Mouse (Mus musculus) hindbrain, embryonic 10.5 days (tissue): ENCODE data around the gene Bri3bp. TPM values are rescaled to one million over a fixed set of nuclear protein-coding genes. Genes with fewer than 3 reads are reported as not detected.
"Not testable (repeated sequence)": the region's sequence is repeated elsewhere in the genome, so short reads cannot be mapped to it uniquely, and the experiment has no call there.

Source experiments
- DNase-seq: peaks from one replicate; pipeline ENCODE4 v3.0.0-alpha.2; 2017; ENCODE audit warnings: low spot score
- H3K27ac ChIP-seq: fragments of 300-500 bp; sonication (generic); 2 replicates; pipeline ENCODE4 v1.5.1; 2016; ENCODE audit warnings: mild to moderate bottlenecking, moderate library complexity
- H3K27me3 ChIP-seq: fragments of 300-500 bp; sonication (generic); 2 replicates; pipeline ENCODE4 v1.6.1; 2016; ENCODE audit warnings: mild to moderate bottlenecking; ENCODE audit not compliant: poor library complexity, insufficient read depth, severe bottlenecking
- H3K36me3 ChIP-seq: fragments of 300-500 bp; sonication (generic); 2 replicates; pipeline ENCODE4 v1.6.1; 2016; ENCODE audit warnings: mild to moderate bottlenecking, moderate library complexity
- H3K4me1 ChIP-seq: fragments of 300-500 bp; sonication (generic); replicated peaks from 2 replicates; pipeline ENCODE4 v1.6.1; 2016; ENCODE audit warnings: mild to moderate bottlenecking
- H3K4me3 ChIP-seq: fragments of 300-500 bp; sonication (generic); 2 replicates; pipeline ENCODE4 v1.5.1; 2016; ENCODE audit warnings: mild to moderate bottlenecking, moderate library complexity
- H3K9me3 ChIP-seq: fragments of 300-500 bp; sonication (generic); 2 replicates; pipeline ENCODE4 v1.6.1; 2016; ENCODE audit warnings: mild to moderate bottlenecking, moderate library complexity
- WGBS: fragments of 180-500 bp; shearing (Covaris S2); methylation state at CpG from one replicate; pipeline ENCODE4 v1.1.7; 2016; 5-methylcytosine and 5-hydroxymethylcytosine counted together
- polyA plus RNA-seq: library from polyadenylated mRNA; unstranded; fragments of >200 nt; fragmentation: Nextera tagmentation; extraction: Ambion mirVana; gene quantifications from 2 replicates; pipeline ENCODE4 v1.2.1, GENCODE M21; 2016

Bri3bp gene
- polyA plus RNA-seq, result 46.9 and 53.8 TPM in 2 replicates

DNA sequence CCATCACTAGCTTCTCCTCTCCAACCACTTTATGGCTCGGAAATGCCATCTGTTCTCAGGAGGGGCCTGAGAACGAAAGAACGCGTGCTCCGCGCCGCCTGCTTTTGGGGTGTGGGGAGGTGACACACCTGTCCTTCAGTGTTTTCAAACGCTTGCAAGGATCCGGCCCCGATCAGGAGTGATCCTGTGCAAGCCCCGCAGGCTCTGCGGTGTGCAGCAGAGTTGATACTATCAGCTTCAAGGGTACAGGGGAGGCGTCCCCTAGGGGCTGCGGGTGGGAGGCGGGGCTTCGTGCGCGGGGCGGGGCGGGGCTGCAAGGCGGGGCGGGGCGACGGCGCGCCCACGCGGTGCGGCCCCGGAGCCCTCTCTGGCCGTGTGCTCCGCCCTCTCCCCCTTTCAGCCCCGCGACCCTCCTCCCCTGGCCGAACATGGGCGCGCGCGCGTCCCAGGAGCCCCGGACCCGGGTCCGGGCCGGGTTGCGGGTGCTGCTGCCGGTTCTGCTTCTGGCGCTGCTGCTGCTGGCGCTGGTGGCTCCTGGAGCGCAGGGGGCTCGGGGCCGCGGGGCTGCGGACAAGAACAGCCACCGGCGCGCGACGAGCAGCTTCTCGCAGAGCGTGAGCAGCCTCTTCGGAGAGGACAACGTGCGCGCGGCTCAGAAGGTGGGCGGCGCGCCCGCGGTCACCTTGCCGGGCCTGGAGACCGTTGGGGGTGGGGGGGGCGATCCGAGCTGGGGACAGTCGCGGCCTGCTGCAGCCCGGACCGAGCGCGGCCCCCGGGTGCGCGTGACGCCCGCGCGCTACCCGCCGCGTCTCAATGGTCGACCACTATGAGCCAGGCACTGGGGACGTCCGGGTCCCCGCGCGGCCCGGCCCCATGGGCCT lies at the start of gene Bri3bp:
Gene Bri3bp (plus strand): TSS at position 335 of the 881 bp plus-strand sequence.
- Histone ChIP-seq H3K4me3 (peak within 1 kb of the TSS; percentile 93), H3K4me1 (peaks cover 19% of the 10 kb centered on the region), H3K27ac (peak within 1 kb of the TSS; percentile 96), H3K27me3 (no peaks in the 10 kb centered on the region), H3K36me3 (peaks cover 31% of the 10 kb centered on the region), H3K9me3 (no peaks in the 10 kb centered on the region)
- under 1% methylated on average over 97 of the region's 97 CpGs for WGBS
- DNase-seq, result peak; percentile 85

DNA sequence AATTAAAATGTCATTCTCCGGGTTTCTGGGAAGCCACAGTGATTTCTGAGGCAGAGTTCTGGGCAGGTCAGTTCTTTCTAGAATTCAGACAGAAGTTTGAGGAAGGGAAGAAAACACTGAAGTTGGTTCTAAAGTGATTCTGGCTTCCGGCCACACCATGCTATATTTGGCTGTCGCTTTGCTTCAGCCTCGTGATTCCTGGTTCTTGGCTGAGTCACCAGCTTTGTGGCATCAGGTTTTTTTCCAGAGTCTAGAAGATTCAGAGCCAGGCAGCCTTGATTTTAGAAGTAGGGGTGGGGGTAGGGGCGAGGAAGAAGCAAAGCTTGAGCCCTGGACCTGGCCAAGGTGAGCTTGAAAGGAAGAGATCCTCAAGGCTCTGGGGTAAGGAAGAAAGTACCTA lies 49.8 kb upstream of the Bri3bp start:
- Histone ChIP-seq H3K4me3 (no peak overlapping the region), H3K27ac (peak overlapping the region; percentile 98), H3K36me3 (peaks cover 13% of the 10 kb centered on the region), H3K4me1 (peaks cover 45% of the 10 kb centered on the region), H3K27me3 (no peaks in the 10 kb centered on the region), H3K9me3 (no peaks in the 10 kb centered on the region)
- 91% methylated on average over 5 of the region's 5 CpGs for WGBS
- DNase-seq, result no peak

GRCm38 (mm10) chr5:125392176-125392575 lies 49.2 kb upstream of the Bri3bp start:
- 89% methylated on average over 4 of the region's 4 CpGs for WGBS
- H3K9me3 ChIP-seq, DNase-seq, H3K27me3 ChIP-seq, H3K4me3 ChIP-seq: not testable (repeated sequence)
- Histone ChIP-seq H3K36me3 (peaks cover 11% of the 10 kb centered on the region), H3K27ac (peak overlapping the region; percentile 98), H3K4me1 (peaks cover 45% of the 10 kb centered on the region)

DNA sequence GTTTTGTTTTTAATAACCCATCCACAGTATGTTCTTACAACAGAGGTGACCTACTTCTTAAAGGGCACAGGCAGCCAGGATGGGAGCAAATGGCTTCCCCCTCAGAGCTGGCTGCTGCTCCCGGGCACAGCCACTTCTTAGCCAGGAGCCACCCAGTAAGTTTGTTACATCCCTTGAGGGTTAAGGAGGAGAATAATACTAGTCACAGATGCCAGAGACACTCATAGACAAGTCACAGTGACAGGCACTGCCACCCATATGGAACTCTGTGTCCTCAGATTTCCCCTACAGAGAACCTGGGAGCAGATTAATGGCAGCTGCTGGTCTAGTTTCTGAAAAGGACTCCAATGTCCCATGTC lies 48.8 kb upstream of the Bri3bp start:
- peak overlapping the region; percentile 98 for H3K27ac ChIP-seq
- H3K36me3 ChIP-seq, result peaks cover 10% of the 10 kb centered on the region
- peaks cover 45% of the 10 kb centered on the region for H3K4me1 ChIP-seq
- 54% methylated on average over 1 of the region's 1 CpGs for WGBS
- no peak for DNase-seq
- no peaks in the 10 kb centered on the region for H3K27me3 ChIP-seq
- no peaks in the 10 kb centered on the region for H3K9me3 ChIP-seq
- peak overlapping the region; percentile 47 for H3K4me3 ChIP-seq

DNA sequence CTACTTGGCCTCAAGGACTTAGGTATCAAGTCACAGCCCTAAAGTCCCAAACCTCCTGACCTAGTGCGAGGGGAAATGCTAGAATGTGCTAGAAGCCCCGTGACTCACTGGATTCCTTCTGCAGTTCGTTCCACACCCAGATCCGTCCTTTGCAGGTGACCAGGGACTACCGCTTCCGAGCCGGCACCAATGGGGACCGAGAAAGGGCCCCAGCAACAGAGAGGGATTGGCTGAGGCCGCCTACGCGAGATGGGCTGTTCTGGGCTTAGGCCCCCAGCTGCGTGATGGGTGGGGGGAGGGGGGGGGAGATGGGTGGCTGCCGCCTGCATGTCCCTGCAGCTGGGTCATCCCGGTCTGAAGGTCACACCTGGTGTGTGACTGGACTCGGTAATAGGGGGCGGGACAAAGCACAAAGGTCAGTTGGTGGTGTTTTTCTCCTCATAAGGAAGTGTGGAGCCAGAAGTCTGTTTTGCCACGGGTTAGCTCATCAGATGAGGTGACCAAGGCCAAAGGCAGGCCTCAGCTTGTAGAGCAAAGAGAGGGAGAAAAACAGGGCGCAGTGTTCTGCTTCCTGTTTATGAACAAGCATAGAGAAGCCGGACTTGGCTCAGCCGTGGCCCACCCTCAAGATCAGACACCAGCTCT lies 48.3 kb upstream of the Bri3bp start:
- Histone ChIP-seq H3K27me3 (peaks cover 1% of the 10 kb centered on the region; the same call in 1 of the 2 replicates), H3K4me3 (peak overlapping the region; percentile 47), H3K27ac (peak overlapping the region; percentile 98), H3K4me1 (peaks cover 44% of the 10 kb centered on the region), H3K9me3 (no peaks in the 10 kb centered on the region), H3K36me3 (peaks cover 8% of the 10 kb centered on the region)
- peak; percentile 96 for DNase-seq
- under 1% methylated on average over 20 of the region's 20 CpGs for WGBS

- H3K9me3 ChIP-seq, result no peaks in the 10 kb centered on the region
- no peaks in the 10 kb centered on the region for H3K36me3 ChIP-seq
- DNase-seq, result peak; percentile 92
- peak overlapping the region; percentile 98 for H3K27ac ChIP-seq
- H3K27me3 ChIP-seq, result peaks cover 9% of the 10 kb centered on the region; the same call in 1 of the 2 replicates
- peaks cover 37% of the 10 kb centered on the region for H3K4me1 ChIP-seq
- 15% methylated on average over 23 of the region's 25 CpGs for WGBS
- H3K4me3 ChIP-seq, result peak overlapping the region; percentile 47
Observed at GRCm38 (mm10) chr5:125393622-125394603, 47.5 kb upstream of the Bri3bp start.

- peaks cover 35% of the 10 kb centered on the region for H3K4me1 ChIP-seq
- 71% methylated on average over 3 of the region's 3 CpGs for WGBS
- peaks cover 11% of the 10 kb centered on the region; the same call in 1 of the 2 replicates for H3K27me3 ChIP-seq
- H3K27ac ChIP-seq, result peak overlapping the region; percentile 98
- DNase-seq, result no peak
- H3K36me3 ChIP-seq, result no peaks in the 10 kb centered on the region
- H3K9me3 ChIP-seq, result no peaks in the 10 kb centered on the region
- H3K4me3 ChIP-seq, result peak overlapping the region; percentile 47; the same call in 1 of the 2 replicates
Observed at GRCm38 (mm10) chr5:125395008-125395407, 46.4 kb upstream of the Bri3bp start.

DNA sequence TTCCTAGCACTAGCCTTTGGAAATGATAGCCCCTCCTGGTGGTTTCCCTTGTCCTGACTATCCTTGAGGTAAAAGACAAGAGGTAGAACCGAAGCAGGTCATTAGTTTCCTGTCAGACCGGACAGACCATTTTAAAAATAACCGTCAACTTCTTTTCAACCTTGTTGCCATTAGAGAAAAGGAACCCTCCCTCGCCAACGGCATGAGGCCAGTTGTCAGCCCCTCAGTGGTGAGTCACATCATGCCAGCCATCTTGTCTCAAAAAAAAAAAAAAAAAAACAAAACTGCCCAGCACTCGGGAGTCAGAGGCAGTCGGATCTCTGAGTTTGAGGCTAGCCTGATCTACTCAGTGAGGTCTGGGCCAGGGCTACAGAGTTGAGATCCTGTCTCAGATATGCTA lies 40.5 kb upstream of the Bri3bp start:
- no peak overlapping the region for H3K4me3 ChIP-seq
- H3K4me1 ChIP-seq, result peaks cover 11% of the 10 kb centered on the region

DNA sequence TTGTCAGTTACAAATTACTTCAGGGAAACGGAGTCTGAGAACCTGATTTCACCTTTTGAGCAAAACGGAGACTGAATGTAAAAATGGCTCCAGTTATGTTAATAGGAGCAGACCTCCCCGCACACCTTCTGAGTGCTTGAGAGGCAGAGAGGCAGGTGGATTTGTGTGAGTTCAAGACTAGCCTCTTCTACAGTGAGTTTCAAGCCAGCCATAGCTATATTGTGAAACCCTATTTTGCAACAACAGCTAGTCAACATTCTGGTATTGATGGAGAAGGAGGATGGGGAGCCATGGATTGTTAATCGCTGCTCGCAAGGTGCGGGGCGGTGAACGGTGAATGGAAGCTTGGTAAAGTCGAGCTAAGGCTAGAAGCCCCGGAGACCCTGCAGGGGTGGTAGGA lies 38.9 kb upstream of the Bri3bp start:
- peaks cover 19% of the 10 kb centered on the region; the same call in 1 of the 2 replicates for H3K27me3 ChIP-seq
- H3K4me1 ChIP-seq, result peaks cover 24% of the 10 kb centered on the region
- 52% methylated on average over 10 of the region's 10 CpGs for WGBS
- DNase-seq, result no peak
- no peak overlapping the region for H3K27ac ChIP-seq
- no peaks in the 10 kb centered on the region for H3K9me3 ChIP-seq
- no peaks in the 10 kb centered on the region for H3K36me3 ChIP-seq
- H3K4me3 ChIP-seq, result peak overlapping the region; percentile 73

More for the DNA sequence above, 40.5 kb upstream of the Bri3bp start:
- DNase-seq, result no peak
- Histone ChIP-seq H3K27ac (no peak overlapping the region), H3K9me3 (no peaks in the 10 kb centered on the region), H3K36me3 (no peaks in the 10 kb centered on the region), H3K27me3 (peaks cover 19% of the 10 kb centered on the region; the same call in 1 of the 2 replicates)
- WGBS, result 58% methylated on average over 7 of the region's 7 CpGs

DNA sequence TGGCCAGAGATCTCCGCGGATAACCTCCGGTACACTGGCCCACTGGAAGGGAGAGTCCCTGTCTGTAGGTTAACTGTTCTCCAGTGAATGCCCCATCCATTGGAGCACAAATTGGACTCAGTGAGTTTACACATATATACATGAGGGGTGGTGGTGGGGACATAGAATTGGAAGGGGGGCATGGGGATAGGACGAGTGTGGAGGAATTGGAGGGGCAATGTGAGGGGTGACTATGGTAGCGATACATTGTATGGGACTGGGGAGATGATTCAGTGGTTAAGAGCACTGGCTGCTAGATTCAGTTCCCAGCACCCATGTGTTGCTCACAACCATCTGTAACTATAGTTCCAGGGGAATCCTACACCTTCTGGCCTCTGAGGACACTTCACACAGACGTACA lies 38.4 kb upstream of the Bri3bp start:
- no peak for DNase-seq
- peaks cover 26% of the 10 kb centered on the region for H3K4me1 ChIP-seq
- no peak overlapping the region for H3K27ac ChIP-seq
- H3K27me3 ChIP-seq, result peaks cover 19% of the 10 kb centered on the region; the same call in 1 of the 2 replicates
- H3K9me3 ChIP-seq, result no peaks in the 10 kb centered on the region
- H3K4me3 ChIP-seq, result peak overlapping the region; percentile 73
- H3K36me3 ChIP-seq, result no peaks in the 10 kb centered on the region
- WGBS, result 55% methylated on average over 6 of the region's 6 CpGs

DNA sequence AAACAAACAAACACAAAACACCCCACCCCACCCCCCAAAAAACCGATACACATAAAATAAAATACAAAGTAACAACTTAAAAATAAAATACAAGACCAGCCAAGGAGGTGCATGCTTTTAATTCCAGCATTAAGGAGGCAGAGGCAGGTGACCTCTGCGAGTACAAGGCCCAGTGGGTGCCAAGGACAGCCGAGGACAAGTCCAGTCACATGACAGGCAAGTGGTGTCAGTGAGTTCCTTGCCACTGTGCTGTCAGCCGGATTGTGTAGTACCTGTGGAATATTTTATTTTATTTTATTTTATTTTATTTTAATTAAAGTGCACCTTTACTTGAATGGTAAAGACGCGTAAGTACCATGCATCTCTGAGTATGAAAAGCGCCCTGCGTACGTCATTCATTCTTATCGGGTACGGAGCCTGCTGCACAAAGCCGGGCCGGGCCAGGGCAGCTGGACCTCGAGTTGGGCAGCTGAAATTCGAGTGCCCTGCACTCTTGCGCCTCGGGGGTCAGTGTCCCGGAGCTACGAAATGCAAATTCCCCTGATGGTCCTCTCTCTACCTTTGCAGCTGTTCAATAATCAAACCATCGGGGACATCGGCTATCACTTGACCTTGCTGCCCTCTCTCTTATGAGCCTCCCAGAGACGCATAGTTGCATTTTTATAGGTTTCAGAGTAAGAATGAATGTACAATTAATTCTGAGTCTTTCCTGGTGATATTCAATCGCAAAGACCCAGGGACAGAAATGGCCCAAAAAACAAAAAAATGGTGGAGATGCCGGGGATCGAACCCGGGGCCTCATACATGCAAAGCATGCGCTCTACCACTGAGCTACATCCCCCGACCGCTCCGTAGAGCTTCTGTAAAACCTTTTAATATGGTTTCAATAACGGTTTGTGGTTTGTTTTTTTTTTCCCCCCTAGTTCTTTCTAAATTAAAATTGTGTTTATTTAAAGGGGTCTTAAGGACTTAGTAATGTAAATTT lies 37.6 kb upstream of the Bri3bp start:
- peaks cover 28% of the 10 kb centered on the region for H3K4me1 ChIP-seq
- peak overlapping the region; percentile 73 for H3K4me3 ChIP-seq
- peak; percentile 77 for DNase-seq
- no peaks in the 10 kb centered on the region for H3K9me3 ChIP-seq
- H3K27me3 ChIP-seq, result peaks cover 12% of the 10 kb centered on the region; the same call in 1 of the 2 replicates
- 12% methylated on average over 31 of the region's 31 CpGs for WGBS
- H3K36me3 ChIP-seq, result no peaks in the 10 kb centered on the region
- H3K27ac ChIP-seq, result peak overlapping the region; percentile 81
